Mouse (Mus musculus): Measurements from ENCODE around the gene Lrrc4b. TPM values are rescaled to one million over a fixed set of nuclear protein-coding genes. Genes with fewer than 3 reads are reported as not detected.

The Lrrc4b gene
- total and polyA plus RNA-seq, 2 experiments from 2014 or later: 2.8 to 89.5 TPM

DNA sequence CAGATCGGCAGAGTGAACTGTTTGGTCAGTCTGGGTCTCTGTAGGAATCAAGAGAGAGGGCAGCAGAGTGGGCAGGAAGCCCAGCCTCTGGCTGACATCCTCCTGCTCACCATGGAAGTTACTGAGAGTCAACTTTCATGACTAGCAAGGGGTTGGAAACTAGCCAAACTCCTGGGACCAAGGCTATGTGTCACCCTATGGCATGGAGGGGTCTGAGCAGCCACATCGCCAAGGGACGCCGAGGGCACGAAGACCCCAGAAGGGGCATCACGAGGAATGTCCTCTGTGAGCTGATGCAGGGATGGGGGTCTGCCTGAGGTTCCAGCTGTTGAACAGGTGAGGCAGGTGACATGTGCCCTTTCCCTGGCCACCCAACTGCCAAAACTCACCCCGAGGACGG is 59.7 kb downstream of the Lrrc4b start:
- Histone ChIP-seq H3K9me3 (replicated peaks; ENCODE audit: control insufficient read depth, low read length) (no peaks in the 10 kb centered on the region), H3K36me3 (replicated peaks; ENCODE audit: control insufficient read depth, insufficient read depth, low read length) (peaks cover 30% of the 10 kb centered on the region), H3K4me2 (ENCODE audit: low read depth, low read length) (no peak overlapping the region), H3K4me3 (ENCODE audit: low read depth, low read length) (no peak overlapping the region), H3K27ac (ENCODE audit: low read depth) (no peak overlapping the region), H3K27me3 (ENCODE audit: control insufficient read depth, insufficient read depth, low read length) (no peaks in the 10 kb centered on the region), H3K4me1 (ENCODE audit: control insufficient read depth, insufficient read depth) (no peaks in the 10 kb centered on the region), H3K9ac (replicated peaks; ENCODE audit: low read depth, low read length) (no peak overlapping the region)
- ATAC-seq (ENCODE audit: insufficient read depth, low read depth): no peak
- TF ChIP-seq CTCF (IDR thresholded peaks at IDR 0.05; ENCODE audit: low read depth) (no peak), EP300 (IDR thresholded peaks at IDR 0.05; ENCODE audit: low read depth) (no peak)
- DNase-seq (ENCODE audit: low spot score): no peak
- WGBS: 86% methylated on average over 8 of the region's 8 CpGs

DNA sequence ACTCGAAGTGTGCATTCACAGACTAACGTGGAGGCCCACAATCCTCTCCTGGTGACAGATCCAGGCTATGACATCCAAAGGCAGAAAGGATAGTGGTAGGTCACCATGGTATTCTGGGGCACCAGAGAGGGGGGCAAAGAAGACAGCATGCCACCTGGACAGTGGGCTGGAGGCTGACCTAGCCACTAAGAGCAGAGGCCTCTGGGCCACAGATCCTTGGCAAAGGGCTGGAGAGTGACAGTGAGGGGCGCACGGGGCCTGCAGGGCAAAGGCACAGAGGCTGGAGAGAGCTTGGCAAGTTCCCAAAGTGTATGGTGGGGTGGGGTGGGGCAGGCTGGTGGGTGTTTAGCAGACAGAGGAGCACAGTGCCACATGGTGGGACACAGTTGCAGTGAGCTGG is 61.5 kb downstream of the Lrrc4b start:
- no peak overlapping the region for H3K4me3 ChIP-seq (ENCODE audit: low read depth, low read length)
- H3K27ac ChIP-seq (ENCODE audit: low read depth): no peak overlapping the region
- no peak overlapping the region for H3K9ac ChIP-seq (replicated peaks; ENCODE audit: low read depth, low read length)
- H3K9me3 ChIP-seq (replicated peaks; ENCODE audit: control insufficient read depth, low read length): no peaks in the 10 kb centered on the region
- H3K27me3 ChIP-seq (ENCODE audit: control insufficient read depth, insufficient read depth, low read length): no peaks in the 10 kb centered on the region
- peaks cover 30% of the 10 kb centered on the region for H3K36me3 ChIP-seq (replicated peaks; ENCODE audit: control insufficient read depth, insufficient read depth, low read length)
- no peak for TF ChIP-seq CTCF (IDR thresholded peaks at IDR 0.05; ENCODE audit: low read depth)
- no peak for TF ChIP-seq EP300 (IDR thresholded peaks at IDR 0.05; ENCODE audit: low read depth)
- WGBS: 56% methylated on average over 4 of the region's 4 CpGs
- H3K4me2 ChIP-seq (ENCODE audit: low read depth, low read length): no peak overlapping the region
- ATAC-seq (ENCODE audit: insufficient read depth, low read depth): no peak
- peaks cover under 1% of the 10 kb centered on the region; the same call in 1 of the 2 replicates for H3K4me1 ChIP-seq (ENCODE audit: control insufficient read depth, insufficient read depth)
- no peak for DNase-seq (ENCODE audit: low spot score)

DNA sequence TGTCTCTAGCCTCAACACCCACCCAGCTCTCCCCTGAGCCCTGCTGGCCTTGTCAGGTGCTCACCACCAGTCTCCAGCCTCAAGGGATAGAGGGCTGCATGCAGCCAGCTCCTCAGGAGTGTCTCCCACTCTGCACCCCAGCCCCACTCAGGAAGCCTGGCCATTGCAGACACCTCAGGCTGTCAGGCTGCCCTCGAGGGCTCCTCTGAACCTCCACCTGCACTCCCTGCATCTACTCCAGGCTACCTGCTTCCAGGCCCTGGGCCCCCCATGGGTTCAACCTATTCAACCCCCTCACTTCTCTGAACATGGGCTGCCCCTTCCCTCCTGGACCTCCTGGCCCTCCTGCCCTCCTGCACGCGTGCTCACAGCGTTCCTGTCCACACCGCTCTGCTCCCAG is 62.6 kb downstream of the Lrrc4b start:
- Histone ChIP-seq H3K4me3 (ENCODE audit: low read depth, low read length) (no peak overlapping the region), H3K36me3 (replicated peaks; ENCODE audit: control insufficient read depth, insufficient read depth, low read length) (peaks cover 30% of the 10 kb centered on the region), H3K4me1 (ENCODE audit: control insufficient read depth, insufficient read depth) (peaks cover 8% of the 10 kb centered on the region; the same call in 1 of the 2 replicates), H3K27ac (ENCODE audit: low read depth) (no peak overlapping the region), H3K27me3 (ENCODE audit: control insufficient read depth, insufficient read depth, low read length) (no peaks in the 10 kb centered on the region), H3K4me2 (ENCODE audit: low read depth, low read length) (no peak overlapping the region), H3K9ac (replicated peaks; ENCODE audit: low read depth, low read length) (no peak overlapping the region), H3K9me3 (replicated peaks; ENCODE audit: control insufficient read depth, low read length) (no peaks in the 10 kb centered on the region)
- ATAC-seq (ENCODE audit: insufficient read depth, low read depth) (no peak), DNase-seq (ENCODE audit: low spot score) (no peak)
- 93% methylated on average over 5 of the region's 5 CpGs for WGBS
- TF ChIP-seq CTCF (IDR thresholded peaks at IDR 0.05; ENCODE audit: low read depth): no peak
- no peak for TF ChIP-seq EP300 (IDR thresholded peaks at IDR 0.05; ENCODE audit: low read depth)

DNA sequence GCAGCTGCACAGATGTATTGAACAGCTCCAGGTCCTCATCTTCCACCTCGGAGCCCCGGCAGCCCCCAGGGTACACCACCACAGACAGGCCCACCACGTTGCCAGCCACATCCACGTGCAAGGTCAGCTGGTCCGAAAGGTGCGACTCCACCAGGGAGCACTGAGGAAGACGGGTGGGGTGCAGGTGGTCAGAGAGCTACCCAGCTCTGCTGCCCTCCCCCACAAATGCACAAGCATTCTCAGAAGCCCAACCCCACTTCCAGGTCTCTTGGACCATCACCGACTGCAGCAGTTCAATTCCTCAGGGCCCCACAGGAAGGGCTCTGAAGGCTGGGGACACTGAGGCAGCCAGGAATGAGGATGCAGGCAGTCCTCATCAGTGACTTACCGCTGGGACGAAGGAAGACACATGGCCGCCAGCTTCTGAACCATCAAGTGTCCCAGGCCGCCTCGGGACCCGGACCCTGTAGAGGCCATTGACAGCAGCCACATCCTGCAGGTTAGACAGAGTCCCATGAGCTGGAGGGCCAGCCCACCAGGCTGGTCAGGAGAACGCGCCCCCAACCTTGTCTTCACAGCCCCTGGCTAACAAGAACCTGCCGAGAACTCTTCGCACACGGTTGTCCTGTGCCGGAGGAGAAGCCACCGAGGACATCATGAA is 63.5 kb downstream of the Lrrc4b start:
- H3K27ac ChIP-seq (ENCODE audit: low read depth): no peak overlapping the region
- H3K9me3 ChIP-seq (replicated peaks; ENCODE audit: control insufficient read depth, low read length): no peaks in the 10 kb centered on the region
- no peak overlapping the region for H3K9ac ChIP-seq (replicated peaks; ENCODE audit: low read depth, low read length)
- no peak for DNase-seq (ENCODE audit: low spot score)
- TF ChIP-seq CTCF (IDR thresholded peaks at IDR 0.05; ENCODE audit: low read depth) (no peak), EP300 (IDR thresholded peaks at IDR 0.05; ENCODE audit: low read depth) (no peak)
- no peak overlapping the region for H3K4me2 ChIP-seq (ENCODE audit: low read depth, low read length)
- peaks cover 30% of the 10 kb centered on the region for H3K36me3 ChIP-seq (replicated peaks; ENCODE audit: control insufficient read depth, insufficient read depth, low read length)
- H3K4me3 ChIP-seq (ENCODE audit: low read depth, low read length): no peak overlapping the region
- peaks cover 15% of the 10 kb centered on the region for H3K4me1 ChIP-seq (ENCODE audit: control insufficient read depth, insufficient read depth)
- H3K27me3 ChIP-seq (ENCODE audit: control insufficient read depth, insufficient read depth, low read length): no peaks in the 10 kb centered on the region
- 89% methylated on average over 21 of the region's 21 CpGs for WGBS
- no peak for ATAC-seq (ENCODE audit: insufficient read depth, low read depth)

DNA sequence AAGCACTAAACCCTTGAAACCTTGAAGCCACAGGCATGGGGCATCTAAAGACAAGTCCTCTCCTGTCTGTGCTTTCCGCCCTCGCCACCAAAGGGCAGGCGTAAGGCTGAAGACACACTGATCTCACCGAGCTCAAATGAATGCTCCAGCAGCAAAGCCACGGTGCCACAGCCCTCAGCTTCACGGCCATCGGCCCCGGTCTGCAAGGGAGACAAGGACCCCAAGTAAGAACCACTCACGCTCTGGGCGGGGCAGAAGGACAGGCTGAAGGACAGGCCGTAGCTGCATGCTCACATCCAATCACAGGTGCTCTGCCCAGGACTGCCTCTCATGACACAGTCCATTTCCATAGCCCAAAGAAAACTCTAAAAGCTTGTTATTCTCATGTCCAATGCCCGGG is 65.9 kb downstream of the Lrrc4b start:
- ATAC-seq (ENCODE audit: insufficient read depth, low read depth) (no peak), DNase-seq (ENCODE audit: low spot score) (no peak)
- Histone ChIP-seq H3K27me3 (ENCODE audit: control insufficient read depth, insufficient read depth, low read length) (no peaks in the 10 kb centered on the region), H3K9ac (replicated peaks; ENCODE audit: low read depth, low read length) (no peak overlapping the region), H3K9me3 (replicated peaks; ENCODE audit: control insufficient read depth, low read length) (no peaks in the 10 kb centered on the region), H3K4me3 (ENCODE audit: low read depth, low read length) (no peak overlapping the region), H3K4me1 (ENCODE audit: control insufficient read depth, insufficient read depth) (peaks cover 15% of the 10 kb centered on the region), H3K4me2 (ENCODE audit: low read depth, low read length) (no peak overlapping the region), H3K36me3 (replicated peaks; ENCODE audit: control insufficient read depth, insufficient read depth, low read length) (peaks cover 30% of the 10 kb centered on the region), H3K27ac (ENCODE audit: low read depth) (no peak overlapping the region)
- TF ChIP-seq CTCF (IDR thresholded peaks at IDR 0.05; ENCODE audit: low read depth) (no peak), EP300 (IDR thresholded peaks at IDR 0.05; ENCODE audit: low read depth) (no peak)
- 90% methylated on average over 12 of the region's 12 CpGs for WGBS

DNA sequence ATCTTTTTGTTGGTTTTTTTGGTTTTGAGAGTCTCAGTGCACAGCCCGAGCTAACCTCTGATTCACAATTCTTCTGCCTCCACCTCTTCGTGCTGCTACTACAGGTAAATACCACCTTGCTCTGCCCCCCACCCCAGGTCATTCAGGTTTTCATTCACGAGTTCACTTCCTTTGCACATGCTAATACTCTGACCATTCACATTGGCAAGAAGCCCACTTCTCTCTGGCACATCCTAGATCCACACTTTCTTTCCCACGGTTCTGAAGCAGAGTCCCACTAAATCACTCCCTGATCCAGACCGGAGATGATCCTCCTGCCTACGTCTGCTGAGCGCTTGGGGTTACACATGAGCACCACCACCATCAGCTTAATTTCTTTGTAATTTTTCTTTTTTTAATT is 66.3 kb downstream of the Lrrc4b start:
- WGBS: 82% methylated on average over 7 of the region's 7 CpGs
- Histone ChIP-seq H3K4me2 (ENCODE audit: low read depth, low read length) (peak overlapping the region; percentile 80; the same call in 1 of the 2 replicates), H3K9ac (replicated peaks; ENCODE audit: low read depth, low read length) (no peak overlapping the region), H3K9me3 (replicated peaks; ENCODE audit: control insufficient read depth, low read length) (no peaks in the 10 kb centered on the region), H3K36me3 (replicated peaks; ENCODE audit: control insufficient read depth, insufficient read depth, low read length) (peaks cover 30% of the 10 kb centered on the region), H3K27ac (ENCODE audit: low read depth) (no peak overlapping the region), H3K4me3 (ENCODE audit: low read depth, low read length) (no peak overlapping the region), H3K4me1 (ENCODE audit: control insufficient read depth, insufficient read depth) (peaks cover 15% of the 10 kb centered on the region), H3K27me3 (ENCODE audit: control insufficient read depth, insufficient read depth, low read length) (no peaks in the 10 kb centered on the region)
- no peak for DNase-seq (ENCODE audit: low spot score)
- TF ChIP-seq CTCF (IDR thresholded peaks at IDR 0.05; ENCODE audit: low read depth) (no peak), EP300 (IDR thresholded peaks at IDR 0.05; ENCODE audit: low read depth) (no peak)
- no peak for ATAC-seq (ENCODE audit: insufficient read depth, low read depth)
